Mouse (Mus musculus) kidney, adult 2 months (tissue): Measurements from ENCODE around the gene Gm9780. TPM values are rescaled to one million over a fixed set of nuclear protein-coding genes. Genes with fewer than 3 reads are reported as not detected.

Source experiments
- polyA plus RNA-seq: library from polyadenylated mRNA; depleted of rRNA; stranded (reverse); fragments of >200 nt; gene quantifications from 2 replicates; pipeline ENCODE4 v1.2.3, GENCODE M21; 2012; rRNA removed

The Gm9780 gene
- polyA plus RNA-seq, 1 experiment: 38.4 TPM

Other genes with a start within 250 kb of the Gm9780 start
- gene Anxa11, start 200.6 kb downstream of the Gm9780 start, polyA plus RNA-seq: 105 and 116 TPM in 2 replicates
- gene Plac9a, start 139.6 kb downstream of the Gm9780 start, polyA plus RNA-seq: 3.2 and 4.6 TPM in 2 replicates
- gene Tmem254a, start 115.0 kb downstream of the Gm9780 start, polyA plus RNA-seq: 17.9 and 25.9 TPM in 2 replicates
- gene Cphx1, start 104.4 kb downstream of the Gm9780 start, polyA plus RNA-seq: not detected in 2 replicates
- not detected in 2 replicates for gene Duxbl1, start 64.1 kb downstream of the Gm9780 start, polyA plus RNA-seq
- gene Tmem254c, start 24.6 kb upstream of the Gm9780 start, polyA plus RNA-seq: 7.9 and 68.7 TPM in 2 replicates
- gene Cphx2, start 38.8 kb upstream of the Gm9780 start, polyA plus RNA-seq: 0.43 TPM in 1 of 2 replicates, not detected in the other
- gene Cphx3, start 39.6 kb upstream of the Gm9780 start, polyA plus RNA-seq: 0.33 and 0.50 TPM in 2 replicates
- gene Duxbl2, start 75.6 kb upstream of the Gm9780 start, polyA plus RNA-seq: not detected in 2 replicates
- gene Plac9b, start 139.8 kb upstream of the Gm9780 start, polyA plus RNA-seq: 32.3 and 34.4 TPM in 2 replicates
- gene Tmem254b, start 164.3 kb upstream of the Gm9780 start, polyA plus RNA-seq: 162 and 226 TPM in 2 replicates
- gene Duxbl3, start 215.3 kb upstream of the Gm9780 start, polyA plus RNA-seq: 0.08 TPM in 1 of 2 replicates, not detected in the other